Mouse (Mus musculus) c-Kit-positive CD71-positive TER-119-negative erythroid progenitor cells, embryonic 14.5 days (primary cell): Measurements from ENCODE around the gene Wfdc15b.
"Not testable (repeated sequence)": the region's sequence is repeated elsewhere in the genome, so short reads cannot be mapped to it uniquely, and the experiment has no call there.

ENCODE experiments used
- DNase-seq: peaks from one replicate; pipeline ENCODE4 v3.0.0-alpha.2; 2013; ENCODE audit warnings: low read depth

Gene Wfdc15b

GRCm38 (mm10) chr2:164221522-164221921 is at the start of gene Wfdc15b:
TSS of gene Wfdc15b (minus strand) at chr2:164221660.
- DNase-seq: no peak

GRCm38 (mm10) chr2:164256540-164256939 is 35.1 kb upstream of the Wfdc15b start, which contains the start of gene Svs3b:
TSS of gene Svs3b (minus strand) at chr2:164256640.
- not testable (repeated sequence) for DNase-seq

- DNase-seq: no peak
Observed at GRCm38 (mm10) chr2:164238366-164238765, 16.9 kb upstream of the Wfdc15b start, which contains the start of gene Svs2. TSS of gene Svs2 (minus strand) at chr2:164238466.

- no peak for DNase-seq
Observed at GRCm38 (mm10) chr2:164232671-164233070, 11.2 kb upstream of the Wfdc15b start.

DNA sequence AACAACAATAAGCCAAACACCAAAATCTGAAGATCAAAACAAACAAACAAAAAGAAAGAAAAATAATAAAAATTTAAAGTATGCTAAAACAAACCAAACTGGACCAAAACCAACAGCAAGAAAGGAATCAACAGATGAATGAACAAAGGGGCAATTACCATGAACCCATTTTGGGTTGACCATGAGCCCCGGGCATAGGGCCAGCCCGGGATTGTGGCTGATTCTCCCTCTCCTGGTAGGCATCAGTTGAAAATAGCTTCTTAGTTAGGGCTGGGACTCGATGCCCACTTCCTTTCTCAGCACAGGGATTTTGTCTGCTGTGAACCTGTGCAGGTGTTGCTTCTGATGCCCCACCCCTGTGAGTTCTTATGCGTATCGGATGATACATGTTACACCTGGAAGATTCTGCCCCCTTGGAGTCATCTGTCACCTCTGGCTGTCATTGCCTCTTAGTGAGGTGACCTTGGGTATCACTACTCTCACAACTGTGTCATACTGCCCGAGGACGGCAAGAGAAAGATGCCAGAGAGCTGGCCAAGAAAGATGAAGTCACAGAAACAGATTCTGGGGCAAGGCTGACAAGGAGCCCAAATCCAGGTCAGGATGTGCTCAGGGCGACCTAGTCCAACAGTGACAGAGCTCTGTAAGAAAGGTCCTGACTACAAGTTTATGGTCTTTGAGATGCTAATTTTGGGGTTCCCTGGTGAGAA is 7.1 kb upstream of the Wfdc15b start:
- no peak for DNase-seq

GRCm38 (mm10) chr2:164219295-164219694 is 2.2 kb downstream of the Wfdc15b start:
- no peak for DNase-seq

DNA sequence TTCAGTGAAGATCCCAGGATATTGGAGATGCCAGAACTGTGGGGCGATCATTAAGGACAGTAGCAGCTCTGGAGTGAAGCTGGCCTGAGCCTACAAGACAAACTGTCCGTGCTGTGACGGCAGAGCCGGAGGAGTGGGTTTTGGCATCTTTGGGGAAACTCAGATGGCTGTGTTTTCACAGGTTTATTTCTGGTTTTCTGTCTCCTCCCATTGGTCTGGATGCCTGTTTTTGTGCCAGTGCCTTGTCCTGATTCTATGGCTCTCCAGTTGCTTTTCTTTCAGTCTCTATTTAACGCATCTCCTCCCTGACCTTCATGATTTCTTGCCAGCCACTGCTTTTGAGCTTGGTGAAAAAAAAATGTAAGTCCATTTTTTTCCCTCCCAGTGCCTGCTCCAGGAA is 8.7 kb downstream of the Wfdc15b start:
- no peak for DNase-seq

GRCm38 (mm10) chr2:164210892-164211291 is 10.6 kb downstream of the Wfdc15b start:
- no peak for DNase-seq

GRCm38 (mm10) chr2:164206676-164207075 is 14.8 kb downstream of the Wfdc15b start:
- DNase-seq: no peak

DNA sequence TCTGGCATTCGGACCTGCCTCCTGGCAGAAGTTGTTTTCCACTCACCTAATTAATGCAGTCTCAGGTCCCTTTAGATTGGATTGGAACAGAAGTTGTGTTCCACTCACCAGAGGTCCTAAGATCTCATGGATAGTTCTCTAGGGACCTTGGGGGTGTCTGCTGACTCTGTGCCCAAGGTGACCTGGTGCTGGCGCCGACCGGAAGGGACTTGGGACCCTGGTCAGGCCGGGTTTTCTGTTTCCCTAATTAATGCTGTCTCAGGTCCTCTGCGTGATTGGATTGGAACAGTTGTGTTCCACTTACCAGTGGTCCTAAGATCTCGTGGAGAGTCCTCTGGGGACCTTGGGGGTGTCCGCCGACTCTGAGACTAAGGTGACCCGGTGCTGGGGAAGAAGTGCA is 15.4 kb downstream of the Wfdc15b start:
- DNase-seq: not testable (repeated sequence)

DNA sequence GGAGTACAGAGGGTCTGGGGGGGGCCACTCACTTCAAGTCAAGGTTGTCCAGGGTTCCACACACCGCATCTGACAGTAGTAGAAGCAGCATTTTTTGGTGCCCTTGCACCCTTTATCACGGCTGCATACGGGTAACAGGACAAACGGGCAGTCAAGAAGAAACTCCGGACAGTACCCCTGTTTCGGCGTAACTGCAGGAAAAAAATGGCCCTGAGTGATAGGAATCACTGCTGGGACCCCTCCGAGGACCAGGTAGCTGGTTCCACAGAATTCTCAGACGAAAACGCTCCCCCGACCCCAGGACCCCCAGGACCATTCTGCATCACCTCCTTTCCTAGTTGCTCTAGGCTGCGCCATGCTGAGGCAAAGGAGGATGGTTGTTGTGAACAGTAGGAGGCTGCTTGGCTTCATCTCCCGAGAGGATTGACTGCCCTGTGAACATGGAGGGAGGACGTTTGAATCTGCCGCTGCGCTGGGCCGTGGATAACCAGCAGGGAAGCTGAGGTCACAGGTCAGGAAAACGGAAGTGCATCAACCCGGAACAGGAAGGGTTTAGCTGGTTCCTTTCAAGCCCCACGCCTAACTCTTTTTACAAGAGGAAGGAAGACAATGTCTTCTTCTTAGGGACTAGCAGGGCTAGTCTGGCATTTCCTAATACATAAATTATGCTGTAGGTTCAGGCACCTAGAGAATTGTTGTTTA is 21.7 kb downstream of the Wfdc15b start, which contains the start of gene Wfdc15a:
Gene Wfdc15a, minus strand, starts transcription at position 505 of the 702 bp plus-strand sequence.
- DNase-seq: no peak

DNA sequence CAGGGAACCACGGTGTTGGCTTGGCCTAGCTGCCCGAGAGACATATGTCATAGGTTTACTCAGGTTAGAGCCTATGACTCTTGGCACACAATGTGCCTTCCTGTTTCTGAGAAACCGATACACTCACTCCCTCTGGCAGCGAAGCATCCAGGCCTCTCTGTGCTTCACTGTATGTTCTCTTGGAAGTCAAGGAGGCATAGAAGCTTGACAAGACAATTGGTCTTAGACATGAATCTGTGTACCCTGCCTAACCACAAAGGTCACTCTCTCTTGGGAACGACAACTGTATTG is 24.8 kb downstream of the Wfdc15b start:
- no peak for DNase-seq

- DNase-seq: no peak
Observed at GRCm38 (mm10) chr2:164195971-164196699, 25.3 kb downstream of the Wfdc15b start.

DNA sequence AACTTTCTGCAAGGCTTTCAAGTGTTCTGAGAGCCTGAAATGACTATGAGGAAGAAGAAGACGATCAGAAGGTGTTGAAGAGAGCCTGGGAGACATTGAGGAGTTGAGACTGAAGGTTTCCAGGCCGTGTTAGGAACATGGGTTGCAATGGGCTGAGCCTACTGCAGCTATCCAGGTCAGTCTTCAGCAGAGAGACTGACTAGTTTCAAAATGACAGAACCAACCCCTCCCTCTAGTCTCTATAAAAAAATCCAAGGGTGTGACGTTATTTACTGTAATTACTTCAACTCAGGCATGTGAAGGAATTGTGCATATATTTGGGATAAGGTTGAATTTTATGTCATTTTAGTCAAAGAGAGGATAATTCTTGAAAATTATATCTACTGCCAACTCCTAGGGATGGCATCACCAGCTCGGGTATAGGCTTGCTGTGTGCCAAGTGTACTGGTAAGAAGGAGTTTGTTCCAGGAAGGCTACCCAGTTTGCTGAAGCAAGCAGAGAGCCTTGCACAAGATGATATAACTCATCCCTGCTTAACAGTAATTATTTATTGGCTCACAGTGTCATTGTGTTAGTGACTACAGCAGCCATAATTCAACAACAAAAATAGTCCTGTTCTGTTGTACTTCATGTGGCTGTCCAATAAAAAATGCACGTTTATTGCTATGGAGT is 26.4 kb downstream of the Wfdc15b start:
- no peak for DNase-seq

GRCm38 (mm10) chr2:164192279-164192678 is 29.2 kb downstream of the Wfdc15b start:
- no peak for DNase-seq

DNA sequence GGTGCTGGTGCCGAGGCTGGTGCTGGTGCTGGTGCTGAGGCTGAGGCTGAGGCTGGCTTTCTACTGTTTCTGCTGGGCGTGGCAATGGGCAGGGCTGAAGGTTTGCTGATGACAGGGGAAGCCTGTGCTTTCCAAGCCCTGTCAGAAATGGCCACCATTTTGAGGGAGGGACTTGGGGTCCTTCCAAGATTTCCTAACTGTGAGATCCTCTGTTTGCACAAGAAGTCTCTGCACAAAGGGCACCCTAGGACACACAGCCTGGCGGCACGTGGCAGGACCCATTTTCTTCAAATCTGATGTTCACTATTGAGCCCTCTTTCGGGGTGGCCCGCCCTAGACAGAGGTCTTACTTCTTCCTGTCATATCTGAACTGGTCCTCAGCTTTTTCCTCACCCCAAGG is 30.9 kb downstream of the Wfdc15b start, which contains the start of gene Wfdc12:
Gene Wfdc12, minus strand, starts transcription at position 33 of the 400 bp plus-strand sequence.
- DNase-seq: no peak

DNA sequence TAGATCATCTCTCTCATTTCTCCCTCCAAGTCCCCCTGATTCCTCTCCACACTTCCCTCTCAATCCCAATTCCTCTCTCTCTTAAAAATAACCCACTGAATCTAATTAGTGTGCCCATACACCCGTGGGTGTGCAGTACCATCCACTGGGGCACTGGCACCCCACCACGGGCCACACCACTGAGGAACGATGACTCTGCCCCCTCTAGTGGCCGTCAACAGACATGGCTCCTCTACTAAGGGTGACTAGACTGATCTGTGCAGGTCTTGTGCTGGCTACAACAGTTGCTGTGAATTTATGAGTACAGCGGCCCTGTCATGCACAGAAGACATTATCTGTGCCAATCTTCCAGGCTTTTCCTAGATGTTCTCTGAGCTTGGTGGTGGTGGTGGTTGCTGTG is 32.7 kb downstream of the Wfdc15b start:
- DNase-seq: no peak

DNA sequence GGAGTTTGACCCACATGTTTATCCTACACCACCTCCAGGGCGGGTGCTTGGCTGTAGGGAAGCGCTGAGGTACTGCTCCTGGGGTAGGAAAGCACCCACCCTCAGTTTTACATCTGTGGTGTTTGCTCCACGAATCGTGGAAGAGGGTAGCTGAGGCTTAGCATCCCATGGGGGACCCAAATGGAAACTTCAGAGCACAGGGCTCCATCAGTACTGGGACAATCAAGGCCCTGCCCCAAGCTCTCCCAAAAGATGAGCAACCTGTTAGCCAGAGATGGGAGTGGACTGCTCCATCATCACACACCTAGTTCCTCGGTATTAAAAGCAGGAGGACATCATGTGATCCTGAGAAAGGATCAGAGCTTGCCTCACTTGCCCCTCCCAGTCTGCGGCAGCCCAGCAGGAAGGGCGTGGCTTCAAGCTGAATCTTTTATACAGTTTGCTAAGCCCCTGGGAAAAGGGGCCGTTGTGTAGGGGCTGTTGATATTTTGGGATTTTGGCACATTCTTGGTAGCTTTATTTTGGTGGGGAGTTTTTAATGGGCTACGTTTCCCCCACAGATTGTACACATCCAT is 37.2 kb downstream of the Wfdc15b start:
- DNase-seq: no peak

- DNase-seq: no peak
Observed at GRCm38 (mm10) chr2:164183340-164183739, 38.1 kb downstream of the Wfdc15b start.

GRCm38 (mm10) chr2:164182692-164183255 is 38.7 kb downstream of the Wfdc15b start, which contains the start of gene Wfdc5:
TSS of gene Wfdc5 (minus strand) at chr2:164182742.
- no peak for DNase-seq

DNA sequence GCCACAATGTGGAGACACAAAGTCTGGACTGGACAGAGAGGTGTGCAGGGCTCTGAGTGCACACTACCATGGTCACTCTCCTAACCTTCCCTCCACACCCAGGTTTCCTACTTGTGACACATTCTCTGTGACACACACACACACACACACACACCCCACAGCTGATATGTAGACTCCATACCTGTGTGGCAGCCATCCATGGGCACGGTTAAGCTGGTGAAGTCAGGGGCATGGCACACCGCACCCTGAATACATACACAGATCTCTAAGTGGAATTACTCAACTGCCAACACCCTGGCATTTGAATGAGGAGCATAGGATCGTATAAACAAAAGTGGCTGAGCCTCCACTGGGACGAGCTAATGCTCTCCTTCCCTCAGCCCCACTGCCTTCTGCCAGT is 40.7 kb downstream of the Wfdc15b start:
- DNase-seq: no peak
